Mouse (Mus musculus): Measurements from ENCODE around the gene Cldn34b2.

DNA sequence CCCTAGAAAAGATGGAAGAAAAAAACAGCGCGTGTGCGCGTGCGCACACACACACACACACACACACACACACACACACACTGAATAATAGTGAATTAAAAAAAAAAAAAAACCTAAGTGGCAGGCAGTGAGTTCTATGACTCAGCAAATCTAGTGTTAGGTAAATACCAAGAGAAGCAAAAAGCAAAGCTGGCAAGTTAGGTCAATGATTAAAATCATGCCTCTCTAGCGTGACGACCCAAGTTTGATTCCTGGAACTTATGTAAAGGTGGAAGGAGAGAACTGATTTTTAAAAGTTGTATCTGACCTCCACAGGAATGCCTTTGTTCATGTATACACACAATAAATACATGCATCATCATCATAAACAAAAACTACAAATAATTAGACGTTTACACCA lies 41.7 kb upstream of the Cldn34b2 start:
- no peak for TF ChIP-seq CTCF (IDR thresholded peaks at IDR 0.05; ENCODE audit: low read depth)
- no peak for TF ChIP-seq EP300 (IDR thresholded peaks at IDR 0.05; ENCODE audit: low read depth)
